Comparison of ENCODE assay signal across 7 mouse cellular contexts in the genomic region with DNA sequence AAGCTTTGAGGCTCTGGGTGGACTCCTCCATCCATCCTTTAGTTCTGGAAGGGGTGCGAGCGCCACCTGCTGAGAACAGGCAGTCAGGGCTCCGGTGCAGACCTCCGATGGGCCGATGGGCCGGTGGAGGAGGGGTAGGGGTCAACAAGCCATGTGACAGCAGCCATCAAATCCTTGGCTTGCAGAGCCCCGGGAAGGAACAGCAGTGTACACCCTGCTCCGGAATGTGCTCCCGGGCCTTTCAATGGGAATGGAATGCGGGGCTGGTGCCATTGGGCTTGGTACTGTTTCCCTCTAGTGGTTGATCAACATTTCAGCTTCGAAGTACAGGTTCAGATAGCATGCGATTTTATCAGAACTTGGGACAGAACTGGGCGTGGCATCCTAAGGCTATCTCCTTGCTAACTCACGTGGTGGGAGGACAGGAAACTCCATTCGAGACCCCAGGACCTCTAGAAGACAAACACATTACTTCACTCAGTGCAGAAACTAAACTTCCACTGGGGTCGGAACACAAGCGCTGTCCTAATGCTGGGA.
DNase-seq lines count a peak whose midpoint lies in the region; ATAC-seq and TF ChIP-seq lines count a peak whose summit lies in the region.

No protein-coding gene starts in this region.

- H3K4me2 ChIP-seq in midbrain, embryonic 12.5 days (replicated peaks): peak overlapping the region; percentile 39

- peak overlapping the region; percentile 35 for H3K4me3 ChIP-seq in limb, embryonic 10.5 days
- H3K4me3 ChIP-seq in midbrain, embryonic 12.5 days: peak overlapping the region; percentile 14; the same call in 1 of the 2 replicates
- peak overlapping the region; percentile 41; the same call in 1 of the 2 replicates for H3K4me3 ChIP-seq in spleen, adult 2 months (ENCODE audit: extremely low read depth, insufficient read depth, insufficient read length)

- no peak overlapping the region for H3K9ac ChIP-seq in midbrain, embryonic 12.5 days (replicated peaks)

- no peaks in the 10 kb centered on the region for H3K27me3 ChIP-seq in limb, embryonic 10.5 days (ENCODE audit: low read depth, poor library complexity, severe bottlenecking)
- peaks cover 4% of the 10 kb centered on the region; the same call in 1 of the 2 replicates for H3K27me3 ChIP-seq in midbrain, embryonic 12.5 days
- no peaks in the 10 kb centered on the region for H3K27me3 ChIP-seq in spleen, adult 2 months (ENCODE audit: control insufficient read depth, insufficient read depth, low read length)

- H3K9me3 ChIP-seq in limb, embryonic 10.5 days (replicated peaks): no peaks in the 10 kb centered on the region
- H3K9me3 ChIP-seq in midbrain, embryonic 12.5 days: no peaks in the 10 kb centered on the region

- peak; percentile 91 for DNase-seq in adrenal gland, adult 8-10 months
- peak; percentile 71 for DNase-seq in embryo, embryonic 11.5 days (ENCODE audit: low read depth, low spot score)
- peak; percentile 100 for DNase-seq in heart, adult 11 months
- peak; percentile 97 for DNase-seq in kidney, adult 11 months
- peak; percentile 91 for DNase-seq in limb, embryonic 10.5 days (ENCODE audit: low spot score)
- DNase-seq in spleen, adult 2 months (ENCODE audit: low read depth in 1 of 2, low spot score in 2 of 2): peak in 1 of 2 experiments; percentile 48

- H3K4me1 ChIP-seq in limb, embryonic 10.5 days: peaks cover 27% of the 10 kb centered on the region
- H3K4me1 ChIP-seq in midbrain, embryonic 12.5 days: 0 out of 2 replicates have a peak, but pooled peaks cover 9% of the 10 kb centered on the region
- H3K4me1 ChIP-seq in spleen, adult 2 months (ENCODE audit: control insufficient read depth, insufficient read depth, insufficient read length): no peaks in the 10 kb centered on the region

- TF ChIP-seq CTCF in spleen, adult 2 months (IDR thresholded peaks at IDR 0.05; ENCODE audit: extremely low read depth, insufficient read depth, insufficient read length, insufficient replicate concordance): peak; percentile 44; the same call in 1 of the 2 replicates

- peak; percentile 90 for ATAC-seq in midbrain, embryonic 12.5 days (ENCODE audit: low FRiP score, low read depth)

- no peak for TF ChIP-seq POLR2A in spleen, adult 2 months (IDR thresholded peaks at IDR 0.05; ENCODE audit: low read depth, low read length)

- 15% methylated on average over 17 of the region's 17 CpGs for WGBS in limb, embryonic 10.5 days
- 15% methylated on average over 17 of the region's 17 CpGs for WGBS in midbrain, embryonic 12.5 days
- 7% methylated on average over 17 of the region's 17 CpGs for WGBS in spleen, adult 2 months

- peak overlapping the region; percentile 61; the same call in 1 of the 2 replicates for H3K27ac ChIP-seq in limb, embryonic 10.5 days
- H3K27ac ChIP-seq in midbrain, embryonic 12.5 days (replicated peaks): no peak overlapping the region
- H3K27ac ChIP-seq in spleen, adult 2 months (ENCODE audit: insufficient read depth, low read length): no peak overlapping the region

- no peaks in the 10 kb centered on the region for H3K36me3 ChIP-seq in limb, embryonic 10.5 days
- no peaks in the 10 kb centered on the region for H3K36me3 ChIP-seq in midbrain, embryonic 12.5 days
- H3K36me3 ChIP-seq in spleen, adult 2 months (ENCODE audit: control insufficient read depth, insufficient read depth, low read length): no peaks in the 10 kb centered on the region
